Mouse (Mus musculus): ENCODE data around the gene Zfp456.
"Not testable (repeated sequence)": the region's sequence is repeated elsewhere in the genome, so short reads cannot be mapped to it uniquely, and the experiment has no call there.

Zfp456 gene

GRCm38 (mm10) chr13:67375050-67375911, at the start of gene Zfp456, which contains the start of gene Gm28041:
Zfp456 (minus strand) TSS chr13:67375810.
Gm28041 (minus strand) TSS chr13:67375733.
- in situ Hi-C loops (cut with MboI; ENCODE audit: unreplicated experiment in 2 of 2), result not testable (repeated sequence)

- in situ Hi-C loops (cut with MboI; ENCODE audit: unreplicated experiment in 2 of 2), result not testable (repeated sequence)
Observed at GRCm38 (mm10) chr13:67422532-67422931, 46.9 kb upstream of the Zfp456 start.

GRCm38 (mm10) chr13:67421207-67421857, 45.7 kb upstream of the Zfp456 start, which contains the start of gene Zfp459:
Zfp459 (minus strand) TSS chr13:67421418.
- in situ Hi-C loops (cut with MboI; ENCODE audit: unreplicated experiment in 2 of 2), result no loop called here

- in situ Hi-C loops (cut with MboI; ENCODE audit: unreplicated experiment in 2 of 2), result no loop called here
Observed at GRCm38 (mm10) chr13:67420558-67421206, 45.1 kb upstream of the Zfp456 start.

- in situ Hi-C loops (cut with MboI; ENCODE audit: unreplicated experiment in 2 of 2), result loop anchor here in 1 of 2 experiments (10.0 kb wide), 1 partner anchor 418 kb away; the partner anchor contains the start of gene Gm10037
Observed at GRCm38 (mm10) chr13:67416811-67417210, 41.2 kb upstream of the Zfp456 start.

GRCm38 (mm10) chr13:67415759-67416158, 40.1 kb upstream of the Zfp456 start:
- in situ Hi-C loops (cut with MboI; ENCODE audit: unreplicated experiment in 2 of 2), result loop anchor here in 1 of 2 experiments (10.0 kb wide), 1 partner anchor 419 kb away; the partner anchor contains the start of gene Gm10037

- in situ Hi-C loops (cut with MboI; ENCODE audit: unreplicated experiment in 2 of 2), result loop anchor here in 1 of 2 experiments (10.0 kb wide), 1 partner anchor 421 kb away; the partner anchor contains the start of gene Gm10037
Observed at GRCm38 (mm10) chr13:67413634-67414033, 38.0 kb upstream of the Zfp456 start.

- in situ Hi-C loops (cut with MboI; ENCODE audit: unreplicated experiment in 2 of 2), result not testable (repeated sequence)
Observed at GRCm38 (mm10) chr13:67399183-67399903, 23.7 kb upstream of the Zfp456 start, which contains the start of gene Zfp429. Zfp429 (minus strand) TSS chr13:67399819.

GRCm38 (mm10) chr13:67376255-67376654, 645 bp upstream of the Zfp456 start:
- in situ Hi-C loops (cut with MboI; ENCODE audit: unreplicated experiment in 2 of 2), result not testable (repeated sequence)

- in situ Hi-C loops (cut with MboI; ENCODE audit: unreplicated experiment in 2 of 2), result no loop called here
Observed at GRCm38 (mm10) chr13:67360131-67360744, 15.4 kb downstream of the Zfp456 start, which contains the start of the genes Gm28044 and Zfp953. Gm28044 (minus strand) TSS chr13:67360536. Zfp953 (minus strand) TSS chr13:67360605.

- in situ Hi-C loops (cut with MboI; ENCODE audit: unreplicated experiment in 2 of 2), result no loop called here
Observed at GRCm38 (mm10) chr13:67351854-67352253, 23.8 kb downstream of the Zfp456 start.

- in situ Hi-C loops (cut with MboI; ENCODE audit: unreplicated experiment in 2 of 2), result no loop called here
Observed at GRCm38 (mm10) chr13:67343422-67343821, 32.2 kb downstream of the Zfp456 start.

GRCm38 (mm10) chr13:67332877-67333276, 42.7 kb downstream of the Zfp456 start:
- in situ Hi-C loops (cut with MboI; ENCODE audit: unreplicated experiment in 2 of 2), result loop anchor here in 1 of 2 experiments (10.0 kb wide), 1 partner anchor 482 kb away; the partner anchor contains the start of gene Zfp273

- in situ Hi-C loops (cut with MboI; ENCODE audit: unreplicated experiment in 2 of 2), result loop anchor here in 1 of 2 experiments (10.0 kb wide), 1 partner anchor 483 kb away; the partner anchor contains the start of gene Zfp273
Observed at GRCm38 (mm10) chr13:67332019-67332724, 43.4 kb downstream of the Zfp456 start, which contains the start of gene Zfp595. Zfp595 (minus strand) TSS chr13:67332570.

Measured in v-Abl transformed pro-B cells (cell line).